Mouse (Mus musculus): ENCODE measurements around the gene Sfmbt1. TPM values are rescaled to one million over a fixed set of nuclear protein-coding genes. Genes with fewer than 3 reads are reported as not detected.

Gene Sfmbt1
- total RNA-seq, 4 experiments from 2014 or later: 36.1 to 43.5 (median 36.7) TPM

- DNase-seq (ENCODE audit: low spot score in 2 of 2): no peak
These were observed 155.8 kb downstream of the Sfmbt1 start for GRCm38 (mm10) chr14:30870206-30871147.

Other genes starting within 250 kb of the Sfmbt1 start
- 10 to 100 TPM; 20.2 to 25.2 (median 24.3) TPM for gene Dcp1a, start 235.3 kb upstream of the Sfmbt1 start, total RNA-seq (2022)
- gene Cacna1d, start 223.4 kb upstream of the Sfmbt1 start, total RNA-seq (2022): 10 to 100 TPM; 45.2 to 48.8 (median 46.9) TPM
- gene Tkt, start 166.5 kb upstream of the Sfmbt1 start, total RNA-seq (2022): 100 to 1,000 TPM; 204 to 217 (median 208) TPM
- gene Prkcd, start 88.6 kb upstream of the Sfmbt1 start, total RNA-seq (2022): 10 to 100 TPM; 16.0 to 47.2 (median 18.0) TPM
- gene Rft1, start 60.5 kb upstream of the Sfmbt1 start, total RNA-seq (2022): 10 to 100 TPM; 11.9 to 13.7 (median 13.2) TPM
- 10 to 100 TPM; 24.3 to 28.8 (median 25.5) TPM for gene Tmem110, start 110.7 kb downstream of the Sfmbt1 start, total RNA-seq (2022)
- gene Mustn1, start 164.4 kb downstream of the Sfmbt1 start, total RNA-seq (2022): 1 to 10 TPM; 2.1 to 4.1 (median 2.2) TPM
- under 1 TPM in 2 of 4 experiments, not detected in 2; 0.16 to 0.35 TPM for gene Itih4, start 171.6 kb downstream of the Sfmbt1 start, total RNA-seq (2022)
- 10 to 100 TPM; 32.1 to 49.7 (median 37.8) TPM for gene Itih3, start 208.9 kb downstream of the Sfmbt1 start, total RNA-seq (2022)
- not detected for gene Itih1, start 228.4 kb downstream of the Sfmbt1 start, total RNA-seq (2022)
- gene Nek4, start 236.5 kb downstream of the Sfmbt1 start, total RNA-seq (2022): 10 to 100 TPM; 16.4 to 19.4 (median 18.6) TPM

Data from left cerebral cortex, adult 8-10 months (tissue).